Mouse (Mus musculus): ENCODE data around the gene Olfr1315-ps1. TPM values are rescaled to one million over a fixed set of nuclear protein-coding genes. Genes with fewer than 3 reads are reported as not detected.

Gene Olfr1315-ps1
- total RNA-seq (2014; rRNA removed) (not detected in 2 replicates), polyA plus RNA-seq (2012; rRNA removed) (not detected in 2 replicates)

GRCm38 (mm10) chr2:112115340-112115739 lies at the start of gene Olfr1315-ps1:
TSS of gene Olfr1315-ps1 (minus strand) at chr2:112115440.
- Histone ChIP-seq H3K27me3 (ENCODE audit: control insufficient read depth, insufficient read depth, low read length) (no peaks in the 10 kb centered on the region), H3K27ac (replicated peaks; ENCODE audit: insufficient read depth, low read depth, low read length) (no peak within 1 kb of the TSS), H3K4me3 (ENCODE audit: insufficient read depth, low read depth, low read length) (no peak within 1 kb of the TSS), H3K4me1 (ENCODE audit: control insufficient read depth, insufficient read depth, low read length) (no peaks in the 10 kb centered on the region), H3K36me3 (ENCODE audit: control insufficient read depth, insufficient read depth, low read length) (no peaks in the 10 kb centered on the region), H3K9ac (ENCODE audit: low read depth, low read length) (no peak within 1 kb of the TSS), H3K79me2 (ENCODE audit: control insufficient read depth, insufficient read depth, low read length) (no peaks in the 10 kb centered on the region)
- WGBS: 58% methylated on average over 1 of the region's 1 CpGs
- TF ChIP-seq POLR2A (IDR thresholded peaks at IDR 0.05; ENCODE audit: extremely low read depth, insufficient read depth, low read length): no peak
- no peak for TF ChIP-seq CTCF (IDR thresholded peaks at IDR 0.05; ENCODE audit: low read depth, low read length)
- no peak for DNase-seq (ENCODE audit: extremely low read depth, low read depth, low spot score)

DNA sequence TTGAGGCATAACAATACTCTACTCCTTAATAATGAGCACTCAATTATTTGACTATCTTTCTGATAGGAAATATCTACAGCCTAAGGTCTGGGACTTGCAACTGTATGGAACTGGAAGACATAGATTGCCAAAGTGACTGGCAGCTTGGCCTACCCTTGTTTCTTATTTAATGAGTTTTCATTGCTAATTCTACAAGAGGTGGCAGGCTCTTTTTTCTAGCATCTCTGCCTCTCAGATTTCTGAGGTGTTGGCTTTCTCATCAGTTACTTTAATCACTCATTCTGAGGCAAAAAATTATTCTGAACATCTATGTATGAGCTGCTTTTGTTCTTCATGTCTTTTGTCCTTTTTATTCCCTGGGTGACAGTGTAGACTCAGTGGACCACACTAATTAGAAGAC lies 38.7 kb upstream of the Olfr1315-ps1 start, which contains the start of gene Olfr1318:
TSS of gene Olfr1318 (plus strand) at position 301 of the 400 bp plus-strand sequence.
- Histone ChIP-seq H3K79me2 (ENCODE audit: control insufficient read depth, insufficient read depth, low read length) (no peaks in the 10 kb centered on the region), H3K36me3 (ENCODE audit: control insufficient read depth, insufficient read depth, low read length) (no peaks in the 10 kb centered on the region), H3K9ac (ENCODE audit: low read depth, low read length) (no peak within 1 kb of the TSS), H3K27ac (replicated peaks; ENCODE audit: insufficient read depth, low read depth, low read length) (no peak within 1 kb of the TSS), H3K27me3 (ENCODE audit: control insufficient read depth, insufficient read depth, low read length) (no peaks in the 10 kb centered on the region), H3K4me1 (ENCODE audit: control insufficient read depth, insufficient read depth, low read length) (no peaks in the 10 kb centered on the region), H3K4me3 (ENCODE audit: insufficient read depth, low read depth, low read length) (no peak within 1 kb of the TSS)
- TF ChIP-seq CTCF (IDR thresholded peaks at IDR 0.05; ENCODE audit: low read depth, low read length) (no peak), POLR2A (IDR thresholded peaks at IDR 0.05; ENCODE audit: extremely low read depth, insufficient read depth, low read length) (no peak)
- no peak for DNase-seq (ENCODE audit: extremely low read depth, low read depth, low spot score)

DNA sequence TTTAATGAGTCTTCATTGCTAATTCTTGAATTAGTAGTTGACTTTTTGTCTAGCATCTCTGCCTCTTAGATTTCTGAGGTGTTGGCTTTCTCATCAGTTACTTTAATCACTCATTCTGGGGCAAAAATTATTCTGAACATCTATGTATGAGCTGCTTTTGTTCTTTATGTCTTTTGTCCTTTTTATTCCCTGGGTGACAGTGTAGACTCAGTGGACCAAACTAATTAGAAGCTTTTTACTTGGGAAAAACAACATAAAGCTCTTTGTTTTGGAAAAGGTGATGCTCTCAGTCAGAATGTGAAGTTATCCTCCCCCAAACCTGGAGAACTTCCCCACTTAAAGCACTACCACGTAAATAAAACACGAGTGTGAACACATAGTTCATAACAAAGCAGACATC lies 24.8 kb upstream of the Olfr1315-ps1 start, which contains the start of gene Olfr1317:
TSS of gene Olfr1317 (plus strand) at position 301 of the 400 bp plus-strand sequence.
- Histone ChIP-seq H3K9ac (ENCODE audit: low read depth, low read length) (no peak within 1 kb of the TSS), H3K27me3 (ENCODE audit: control insufficient read depth, insufficient read depth, low read length) (no peaks in the 10 kb centered on the region), H3K27ac (replicated peaks; ENCODE audit: insufficient read depth, low read depth, low read length) (no peak within 1 kb of the TSS), H3K4me1 (ENCODE audit: control insufficient read depth, insufficient read depth, low read length) (no peaks in the 10 kb centered on the region), H3K4me3 (ENCODE audit: insufficient read depth, low read depth, low read length) (no peak within 1 kb of the TSS), H3K79me2 (ENCODE audit: control insufficient read depth, insufficient read depth, low read length) (no peaks in the 10 kb centered on the region), H3K36me3 (ENCODE audit: control insufficient read depth, insufficient read depth, low read length) (no peaks in the 10 kb centered on the region)
- 69% methylated on average over 2 of the region's 2 CpGs for WGBS
- DNase-seq (ENCODE audit: extremely low read depth, low read depth, low spot score): no peak
- TF ChIP-seq CTCF (IDR thresholded peaks at IDR 0.05; ENCODE audit: low read depth, low read length) (no peak), POLR2A (IDR thresholded peaks at IDR 0.05; ENCODE audit: extremely low read depth, insufficient read depth, low read length) (no peak)

DNA sequence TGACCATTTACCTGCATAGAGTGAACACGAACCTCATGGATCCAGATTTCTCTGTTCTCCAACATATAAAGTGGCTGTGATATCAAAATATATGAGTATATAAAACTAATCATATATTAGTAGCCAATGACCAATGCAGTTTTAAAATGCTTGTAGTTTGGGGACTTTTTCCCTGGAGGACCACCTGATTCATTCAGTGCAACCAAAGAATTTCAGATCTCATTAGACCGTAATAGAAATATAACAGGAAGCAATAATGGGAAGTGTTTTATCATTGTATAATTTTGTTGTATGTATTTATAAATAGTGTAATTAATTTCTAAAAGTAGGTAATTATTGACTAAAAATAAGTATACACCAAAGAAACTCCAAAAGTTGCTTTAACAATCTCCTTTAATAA lies 19.6 kb upstream of the Olfr1315-ps1 start, which contains the start of gene Olfr1316:
TSS of gene Olfr1316 (minus strand) at position 101 of the 400 bp plus-strand sequence.
- Histone ChIP-seq H3K79me2 (ENCODE audit: control insufficient read depth, insufficient read depth, low read length) (no peaks in the 10 kb centered on the region), H3K27me3 (ENCODE audit: control insufficient read depth, insufficient read depth, low read length) (no peaks in the 10 kb centered on the region), H3K4me3 (ENCODE audit: insufficient read depth, low read depth, low read length) (no peak within 1 kb of the TSS), H3K27ac (replicated peaks; ENCODE audit: insufficient read depth, low read depth, low read length) (no peak within 1 kb of the TSS), H3K36me3 (ENCODE audit: control insufficient read depth, insufficient read depth, low read length) (no peaks in the 10 kb centered on the region), H3K4me1 (ENCODE audit: control insufficient read depth, insufficient read depth, low read length) (no peaks in the 10 kb centered on the region), H3K9ac (ENCODE audit: low read depth, low read length) (no peak within 1 kb of the TSS)
- TF ChIP-seq POLR2A (IDR thresholded peaks at IDR 0.05; ENCODE audit: extremely low read depth, insufficient read depth, low read length) (no peak), CTCF (IDR thresholded peaks at IDR 0.05; ENCODE audit: low read depth, low read length) (no peak)
- no peak for DNase-seq (ENCODE audit: extremely low read depth, low read depth, low spot score)
- 84% methylated on average over 2 of the region's 2 CpGs for WGBS

GRCm38 (mm10) chr2:112096681-112097080 lies 18.6 kb downstream of the Olfr1315-ps1 start, which contains the start of gene Olfr1314:
TSS of gene Olfr1314 (minus strand) at chr2:112096781.
- no peak for DNase-seq (ENCODE audit: extremely low read depth, low read depth, low spot score)
- Histone ChIP-seq H3K9ac (ENCODE audit: low read depth, low read length) (no peak within 1 kb of the TSS), H3K27me3 (ENCODE audit: control insufficient read depth, insufficient read depth, low read length) (no peaks in the 10 kb centered on the region), H3K27ac (replicated peaks; ENCODE audit: insufficient read depth, low read depth, low read length) (no peak within 1 kb of the TSS), H3K4me3 (ENCODE audit: insufficient read depth, low read depth, low read length) (no peak within 1 kb of the TSS), H3K36me3 (ENCODE audit: control insufficient read depth, insufficient read depth, low read length) (no peaks in the 10 kb centered on the region), H3K79me2 (ENCODE audit: control insufficient read depth, insufficient read depth, low read length) (no peaks in the 10 kb centered on the region), H3K4me1 (ENCODE audit: control insufficient read depth, insufficient read depth, low read length) (no peaks in the 10 kb centered on the region)
- TF ChIP-seq CTCF (IDR thresholded peaks at IDR 0.05; ENCODE audit: low read depth, low read length) (no peak), POLR2A (IDR thresholded peaks at IDR 0.05; ENCODE audit: extremely low read depth, insufficient read depth, low read length) (no peak)

DNA sequence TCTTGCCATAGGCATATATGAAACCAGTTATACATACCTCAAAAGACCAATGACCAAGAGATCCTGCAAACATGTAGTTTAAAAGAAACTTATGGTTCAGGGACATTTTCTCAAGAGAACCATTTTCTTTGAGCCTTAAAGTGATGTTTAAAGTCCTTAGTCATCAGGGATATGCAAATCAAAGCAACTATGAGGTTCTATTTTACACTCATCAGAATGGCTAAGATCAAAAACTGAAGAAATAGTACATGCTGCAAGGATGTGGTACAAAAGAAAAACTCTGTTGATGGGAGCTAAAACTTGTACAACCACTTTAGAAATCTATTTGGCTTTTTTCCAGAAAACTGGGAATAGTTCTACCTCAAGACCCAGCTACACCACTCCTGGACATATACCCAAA lies 37.5 kb downstream of the Olfr1315-ps1 start, which contains the start of gene Olfr1313:
TSS of gene Olfr1313 (minus strand) at position 101 of the 400 bp plus-strand sequence.
- no peak within 1 kb of the TSS for H3K27ac ChIP-seq (replicated peaks; ENCODE audit: insufficient read depth, low read depth, low read length)
- H3K27me3 ChIP-seq (ENCODE audit: control insufficient read depth, insufficient read depth, low read length): no peaks in the 10 kb centered on the region
- no peak for TF ChIP-seq POLR2A (IDR thresholded peaks at IDR 0.05; ENCODE audit: extremely low read depth, insufficient read depth, low read length)
- TF ChIP-seq CTCF (IDR thresholded peaks at IDR 0.05; ENCODE audit: low read depth, low read length): no peak
- no peak within 1 kb of the TSS for H3K9ac ChIP-seq (ENCODE audit: low read depth, low read length)
- H3K36me3 ChIP-seq (ENCODE audit: control insufficient read depth, insufficient read depth, low read length): no peaks in the 10 kb centered on the region
- no peaks in the 10 kb centered on the region for H3K4me1 ChIP-seq (ENCODE audit: control insufficient read depth, insufficient read depth, low read length)
- no peak for DNase-seq (ENCODE audit: extremely low read depth, low read depth, low spot score)
- H3K79me2 ChIP-seq (ENCODE audit: control insufficient read depth, insufficient read depth, low read length): no peaks in the 10 kb centered on the region
- H3K4me3 ChIP-seq (ENCODE audit: insufficient read depth, low read depth, low read length): no peak within 1 kb of the TSS

Other genes starting within 250 kb of the Olfr1315-ps1 start
- gene Olfr1305, start 238.3 kb downstream of the Olfr1315-ps1 start, total RNA-seq (2014; rRNA removed): not detected in 2 replicates
- gene Olfr1305, start 238.3 kb downstream of the Olfr1315-ps1 start, polyA plus RNA-seq (2012; rRNA removed): not detected in 2 replicates
- not detected in 2 replicates for gene Olfr1306, start 199.2 kb downstream of the Olfr1315-ps1 start, total RNA-seq (2014; rRNA removed)
- not detected in 2 replicates for gene Olfr1306, start 199.2 kb downstream of the Olfr1315-ps1 start, polyA plus RNA-seq (2012; rRNA removed)
- not detected in 2 replicates for gene Olfr1307, start 166.0 kb downstream of the Olfr1315-ps1 start, total RNA-seq (2014; rRNA removed)
- gene Olfr1307, start 166.0 kb downstream of the Olfr1315-ps1 start, polyA plus RNA-seq (2012; rRNA removed): not detected in 2 replicates
- gene Olfr1308, start 150.5 kb downstream of the Olfr1315-ps1 start, total RNA-seq (2014; rRNA removed): not detected in 2 replicates
- gene Olfr1308, start 150.5 kb downstream of the Olfr1315-ps1 start, polyA plus RNA-seq (2012; rRNA removed): not detected in 2 replicates
- not detected in 2 replicates for gene Olfr1309, start 125.2 kb downstream of the Olfr1315-ps1 start, total RNA-seq (2014; rRNA removed)
- gene Olfr1309, start 125.2 kb downstream of the Olfr1315-ps1 start, polyA plus RNA-seq (2012; rRNA removed): not detected in 2 replicates
- gene Olfr1310, start 102.7 kb downstream of the Olfr1315-ps1 start, total RNA-seq (2014; rRNA removed): not detected in 2 replicates
- not detected in 2 replicates for gene Olfr1310, start 102.7 kb downstream of the Olfr1315-ps1 start, polyA plus RNA-seq (2012; rRNA removed)
- gene Olfr1311, start 91.0 kb downstream of the Olfr1315-ps1 start, total RNA-seq (2014; rRNA removed): not detected in 2 replicates
- gene Olfr1311, start 91.0 kb downstream of the Olfr1315-ps1 start, polyA plus RNA-seq (2012; rRNA removed): not detected in 2 replicates
- not detected in 2 replicates for gene Olfr1312, start 65.2 kb downstream of the Olfr1315-ps1 start, total RNA-seq (2014; rRNA removed)
- gene Olfr1312, start 65.2 kb downstream of the Olfr1315-ps1 start, polyA plus RNA-seq (2012; rRNA removed): not detected in 2 replicates
- not detected in 2 replicates for gene Olfr1313, start 37.6 kb downstream of the Olfr1315-ps1 start, total RNA-seq (2014; rRNA removed)
- not detected in 2 replicates for gene Olfr1313, start 37.6 kb downstream of the Olfr1315-ps1 start, polyA plus RNA-seq (2012; rRNA removed)
- gene Olfr1314, start 18.7 kb downstream of the Olfr1315-ps1 start, total RNA-seq (2014; rRNA removed): not detected in 2 replicates
- gene Olfr1314, start 18.7 kb downstream of the Olfr1315-ps1 start, polyA plus RNA-seq (2012; rRNA removed): not detected in 2 replicates
- not detected in 2 replicates for gene Olfr1316, start 19.5 kb upstream of the Olfr1315-ps1 start, total RNA-seq (2014; rRNA removed)
- not detected in 2 replicates for gene Olfr1316, start 19.5 kb upstream of the Olfr1315-ps1 start, polyA plus RNA-seq (2012; rRNA removed)
- not detected in 2 replicates for gene Olfr1317, start 24.9 kb upstream of the Olfr1315-ps1 start, total RNA-seq (2014; rRNA removed)
- not detected in 2 replicates for gene Olfr1317, start 24.9 kb upstream of the Olfr1315-ps1 start, polyA plus RNA-seq (2012; rRNA removed)
- not detected in 2 replicates for gene Olfr1318, start 38.8 kb upstream of the Olfr1315-ps1 start, total RNA-seq (2014; rRNA removed)
- not detected in 2 replicates for gene Olfr1318, start 38.8 kb upstream of the Olfr1315-ps1 start, polyA plus RNA-seq (2012; rRNA removed)
- 0.09 and 0.67 TPM in 2 replicates for gene Lpcat4, start 124.0 kb upstream of the Olfr1315-ps1 start, total RNA-seq (2014; rRNA removed)
- 2.2 and 2.4 TPM in 2 replicates for gene Lpcat4, start 124.0 kb upstream of the Olfr1315-ps1 start, polyA plus RNA-seq (2012; rRNA removed)
- not detected in 2 replicates for gene Nutm1, start 143.9 kb upstream of the Olfr1315-ps1 start, total RNA-seq (2014; rRNA removed)
- not detected in 2 replicates for gene Nutm1, start 143.9 kb upstream of the Olfr1315-ps1 start, polyA plus RNA-seq (2012; rRNA removed)
- gene Nop10, start 146.5 kb upstream of the Olfr1315-ps1 start, total RNA-seq (2014; rRNA removed): 71.2 and 82.6 TPM in 2 replicates
- 61.7 and 67.8 TPM in 2 replicates for gene Nop10, start 146.5 kb upstream of the Olfr1315-ps1 start, polyA plus RNA-seq (2012; rRNA removed)
- gene Slc12a6, start 150.4 kb upstream of the Olfr1315-ps1 start, total RNA-seq (2014; rRNA removed): 12.9 and 14.8 TPM in 2 replicates
- gene Slc12a6, start 150.4 kb upstream of the Olfr1315-ps1 start, polyA plus RNA-seq (2012; rRNA removed): 4.0 and 5.2 TPM in 2 replicates
- not detected in 2 replicates for gene Gm21985, start 150.9 kb upstream of the Olfr1315-ps1 start, total RNA-seq (2014; rRNA removed)
- not detected in 2 replicates for gene Gm21985, start 150.9 kb upstream of the Olfr1315-ps1 start, polyA plus RNA-seq (2012; rRNA removed)

All from liver, adult 2 months (tissue).